Mouse (Mus musculus) CH12.LX (cell line): ENCODE measurements at regions not wholly inside any gene's neighbourhood (a gene's known extent, or its start where the extent isn't known, plus 50 kb on each side); places are given as distances from the start of the nearest gene placed in this dataset.

ENCODE experiments used
- DNase-seq: peaks from one replicate; pipeline ENCODE4 v3.0.0-alpha.2; 2013; ENCODE audit errors: extremely low read depth
- H3K27ac ChIP-seq: 2 replicates; pipeline ENCODE4 v1.5.1; 2012; ENCODE audit warnings: low read depth, mild to moderate bottlenecking, control low read depth, moderate library complexity; ENCODE audit not compliant: insufficient read depth
- H3K27me3 ChIP-seq: replicated peaks from 2 replicates; pipeline ENCODE3; 2012; ENCODE audit warnings: inconsistent platforms
- H3K36me3 ChIP-seq, 2 experiments: replicated peaks in 1 of 2; 2 replicates each; pipeline versions ENCODE3 to v1.6.1; 2012; ENCODE audit warnings: inconsistent platforms in 1 of 2, low read length in 1 of 2, mild to moderate bottlenecking in 1 of 2, mixed read lengths in 1 of 2, moderate library complexity in 1 of 2; ENCODE audit not compliant: control insufficient read depth in 1 of 2, insufficient read depth in 1 of 2
- H3K4me1 ChIP-seq, 2 experiments: 2 replicates each; pipeline ENCODE4 v1.6.1; 2012; ENCODE audit warnings: inconsistent platforms in 1 of 2, moderate library complexity in 1 of 2; ENCODE audit not compliant: insufficient read depth in 2 of 2, control insufficient read depth in 1 of 2
- H3K4me2 ChIP-seq: 2 replicates; pipeline ENCODE4 v1.6.1; 2012; ENCODE audit warnings: low read depth, mild to moderate bottlenecking, control low read depth; ENCODE audit not compliant: poor library complexity, insufficient read depth, severe bottlenecking
- H3K4me3 ChIP-seq, 3 experiments: fragments of 150-350 bp in 1 of 3; sonication (generic) in 1 of 3; replicated peaks in 1 of 3; 2 replicates each; pipeline versions ENCODE3 to v1.5.1; 2011 to 2012; ENCODE audit warnings: low read depth in 2 of 3, low read length in 2 of 3, mild to moderate bottlenecking in 2 of 3, moderate library complexity in 2 of 3, control low read depth in 1 of 3, improper control_type of control experiment in 1 of 3, inconsistent platforms in 1 of 3, mixed read lengths in 1 of 3; ENCODE audit not compliant: poor library complexity in 1 of 3
- H3K79me2 ChIP-seq: replicated peaks from 2 replicates; pipeline ENCODE4 v1.6.1; 2012; ENCODE audit warnings: mild to moderate bottlenecking, moderate library complexity; ENCODE audit not compliant: control insufficient read depth, poor library complexity, insufficient read depth, severe bottlenecking; ENCODE audit errors: extremely low read depth
- H3K9ac ChIP-seq: 2 replicates; pipeline ENCODE4 v1.6.1; 2012; ENCODE audit warnings: low read depth, mild to moderate bottlenecking, control low read depth, moderate library complexity; ENCODE audit not compliant: insufficient read depth
- H3K9me3 ChIP-seq: replicated peaks from 2 replicates; pipeline ENCODE3; 2012; ENCODE audit warnings: low read length, inconsistent platforms, mixed read lengths
- BHLHE40 ChIP-seq: IDR thresholded peaks from 2 replicates; pipeline ENCODE4 v1.6.1; 2011; ENCODE audit warnings: mild to moderate bottlenecking, low read depth, low read length, improper control_type of control experiment
- CHD1 ChIP-seq: IDR thresholded peaks from 2 replicates; pipeline ENCODE4 v1.6.1; 2012; ENCODE audit warnings: low read depth, low read length, improper control_type of control experiment, inconsistent platforms
- EP300 ChIP-seq: IDR thresholded peaks from 2 replicates; pipeline ENCODE4 v1.6.1; 2011; ENCODE audit warnings: low read length, improper control_type of control experiment
- GABPA ChIP-seq: IDR thresholded peaks from 2 replicates; pipeline ENCODE4 v1.6.1; 2012; ENCODE audit warnings: low read depth, low read length, improper control_type of control experiment, inconsistent platforms; ENCODE audit not compliant: insufficient replicate concordance
- HCFC1 ChIP-seq: IDR thresholded peaks from 2 replicates; pipeline ENCODE4 v1.6.1; 2012; ENCODE audit warnings: low read depth, mild to moderate bottlenecking, inconsistent platforms, low read length, improper control_type of control experiment
- JUN ChIP-seq: IDR thresholded peaks from 2 replicates; pipeline ENCODE4 v1.6.1; 2011; ENCODE audit warnings: low read depth, mild to moderate bottlenecking, low read length, improper control_type of control experiment, moderate library complexity; ENCODE audit not compliant: insufficient read depth
- JUND ChIP-seq: conservative IDR thresholded peaks from 2 replicates; pipeline ENCODE4 v1.6.1; 2011; ENCODE audit warnings: low read depth, low read length, improper control_type of control experiment
- MAFK ChIP-seq: IDR thresholded peaks from 2 replicates; pipeline ENCODE4 v1.6.1; 2011; ENCODE audit warnings: low read length, improper control_type of control experiment; ENCODE audit not compliant: insufficient replicate concordance
- MAX ChIP-seq: IDR thresholded peaks from 2 replicates; pipeline ENCODE4 v1.6.1; 2011; ENCODE audit warnings: low read length, improper control_type of control experiment
- MAZ ChIP-seq: IDR thresholded peaks from 2 replicates; pipeline ENCODE4 v1.6.1; 2012; ENCODE audit warnings: low read depth, mild to moderate bottlenecking, inconsistent platforms, low read length, improper control_type of control experiment, moderate library complexity
- MEF2A ChIP-seq: IDR thresholded peaks from 2 replicates; pipeline ENCODE4 v1.6.1; 2014; ENCODE audit warnings: low read depth, mild to moderate bottlenecking, inconsistent platforms, low read length, improper control_type of control experiment, borderline replicate concordance
- NELFE ChIP-seq: IDR thresholded peaks from 2 replicates; pipeline ENCODE4 v1.6.1; 2011; ENCODE audit warnings: low read depth, low read length, improper control_type of control experiment
- NRF1 ChIP-seq: IDR thresholded peaks from 2 replicates; pipeline ENCODE4 v1.6.1; 2014; ENCODE audit warnings: low read depth, mild to moderate bottlenecking, inconsistent platforms, low read length, improper control_type of control experiment, moderate library complexity
- POLR2A ChIP-seq: IDR thresholded peaks from 2 replicates; pipeline ENCODE4 v1.6.1; 2011; ENCODE audit warnings: low read depth, mild to moderate bottlenecking, improper control_type of control experiment, low read length
- POLR2AphosphoS2 ChIP-seq: IDR thresholded peaks from 2 replicates; pipeline ENCODE4 v1.6.1; 2011; ENCODE audit warnings: low read depth, low read length, improper control_type of control experiment
- SIN3A ChIP-seq: IDR thresholded peaks from 2 replicates; pipeline ENCODE4 v1.6.1; 2012; ENCODE audit warnings: low read length, improper control_type of control experiment, inconsistent platforms
- TCF12 ChIP-seq: IDR thresholded peaks from 2 replicates; pipeline ENCODE4 v1.6.1; 2014; ENCODE audit warnings: low read depth, mild to moderate bottlenecking, inconsistent platforms, low read length, improper control_type of control experiment
- UBTF ChIP-seq: IDR thresholded peaks from 2 replicates; pipeline ENCODE4 v1.6.1; 2012; ENCODE audit warnings: low read depth, mild to moderate bottlenecking, inconsistent platforms, low read length, improper control_type of control experiment, moderate library complexity
- ZC3H11A ChIP-seq: IDR thresholded peaks from 2 replicates; pipeline ENCODE4 v1.6.1; 2012; ENCODE audit warnings: low read depth, mild to moderate bottlenecking, inconsistent platforms, low read length, improper control_type of control experiment
- ZMIZ1 ChIP-seq: IDR thresholded peaks from 2 replicates; pipeline ENCODE4 v1.6.1; 2012; ENCODE audit warnings: low read depth, mild to moderate bottlenecking, inconsistent platforms, low read length, improper control_type of control experiment
- ZNF384 ChIP-seq: IDR thresholded peaks from 2 replicates; pipeline ENCODE4 v1.6.1; 2012; ENCODE audit warnings: low read depth, low read length, improper control_type of control experiment, inconsistent platforms
- dilution Hi-C: fragments of 300-500 bp; cut with MboI; formaldehyde crosslinking; loops from 2 replicates; pipeline ENCODE4 v1.14.3; 2020; ENCODE audit warnings: low sequenced_read_pairs; ENCODE audit not compliant: extremely low pct_unique_long_range_greater_than_20kb, extremely low pct_ligation_motif_present
- in situ Hi-C: fragments of 300-500 bp; cut with MboI; formaldehyde crosslinking; loops from 3 replicates; pipeline ENCODE4 v1.14.3; 2019; ENCODE audit warnings: low sequenced_read_pairs, low pct_ligation_motif_present, low pct_unique_long_range_greater_than_20kb, mixed read lengths

DNA sequence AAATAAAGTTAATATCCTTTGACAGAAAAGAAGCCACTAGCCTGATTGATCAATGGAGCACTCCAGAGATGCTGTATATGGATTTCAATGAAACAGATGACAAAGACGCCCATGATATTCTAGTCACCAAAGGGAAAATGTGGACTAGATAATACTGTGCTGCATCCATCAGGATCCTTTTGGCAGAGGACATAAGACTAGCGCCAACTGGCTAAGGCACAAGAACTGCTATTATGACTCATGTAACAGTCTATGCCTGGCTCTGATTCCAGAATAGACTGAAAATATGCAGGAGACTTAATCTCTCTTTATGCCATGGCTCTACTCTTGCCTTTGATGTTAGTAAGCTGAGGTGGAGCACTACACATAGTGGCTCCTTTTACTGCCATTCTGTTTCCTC lies 128.7 kb upstream of the Tenm2 start:
- dilution Hi-C loops (no loop called here), in situ Hi-C loops (no loop called here)
- no peaks in the 10 kb centered on the region for H3K36me3 ChIP-seq
- H3K27me3 ChIP-seq: no peaks in the 10 kb centered on the region
- no peaks in the 10 kb centered on the region for H3K79me2 ChIP-seq
- H3K4me3 ChIP-seq: no peak overlapping the region
- H3K9ac ChIP-seq: no peak overlapping the region
- DNase-seq: no peak
- no peak overlapping the region for H3K27ac ChIP-seq
- H3K4me1 ChIP-seq: no peaks in the 10 kb centered on the region
- no peak for TF ChIP-seq TCF12
- no peak for TF ChIP-seq CHD1
- TF ChIP-seq UBTF: no peak
- no peak for TF ChIP-seq GABPA
- TF ChIP-seq MAX: no peak
- TF ChIP-seq HCFC1: no peak
- no peak for TF ChIP-seq BHLHE40
- TF ChIP-seq MAFK: no peak
- no peak for TF ChIP-seq ZC3H11A
- TF ChIP-seq JUND: no peak
- TF ChIP-seq POLR2A: no peak
- peaks cover 40% of the 10 kb centered on the region for H3K9me3 ChIP-seq
- no peak overlapping the region for H3K4me2 ChIP-seq

DNA sequence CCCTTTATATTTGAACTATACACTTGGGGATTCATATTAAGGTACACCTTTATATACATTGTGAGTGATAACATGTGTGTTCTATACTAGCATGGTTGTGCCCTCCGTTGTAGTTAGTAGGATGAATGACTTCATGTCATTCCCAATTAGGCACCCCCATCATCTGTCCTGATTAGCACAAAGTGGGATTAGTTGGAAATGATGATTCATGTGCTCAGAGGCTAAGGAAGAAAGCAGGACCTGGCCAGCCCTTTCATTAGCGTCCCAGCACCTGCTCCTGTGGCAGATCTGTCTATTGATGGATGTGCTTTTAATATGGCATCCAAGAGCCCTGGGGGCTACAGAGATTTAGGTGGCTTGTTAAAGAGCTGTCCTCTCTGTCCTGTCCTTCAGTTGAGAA lies 119.3 kb upstream of the Tenm2 start:
- in situ Hi-C loops (no loop called here), dilution Hi-C loops (no loop called here)
- DNase-seq: no peak
- Histone ChIP-seq H3K27ac (no peak overlapping the region), H3K27me3 (no peaks in the 10 kb centered on the region), H3K4me2 (no peak overlapping the region), H3K36me3 (no peaks in the 10 kb centered on the region), H3K9ac (no peak overlapping the region), H3K4me3 (no peak overlapping the region), H3K4me1 (no peaks in the 10 kb centered on the region), H3K9me3 (peaks cover 62% of the 10 kb centered on the region), H3K79me2 (no peaks in the 10 kb centered on the region)
- no peak for TF ChIP-seq JUND
- no peak for TF ChIP-seq ZNF384
- TF ChIP-seq NELFE: no peak
- no peak for TF ChIP-seq TCF12
- TF ChIP-seq JUN: no peak
- TF ChIP-seq POLR2AphosphoS2: no peak
- TF ChIP-seq MEF2A: no peak
- no peak for TF ChIP-seq EP300
- TF ChIP-seq ZC3H11A: no peak
- no peak for TF ChIP-seq SIN3A
- no peak for TF ChIP-seq HCFC1
- no peak for TF ChIP-seq GABPA
- no peak for TF ChIP-seq POLR2A
- no peak for TF ChIP-seq NRF1
- no peak for TF ChIP-seq MAX
- TF ChIP-seq ZMIZ1: no peak
- TF ChIP-seq MAZ: no peak
- no peak for TF ChIP-seq CHD1
